Mouse (Mus musculus) hematopoietic stem cell, adult 5-6 weeks (primary cell): ENCODE measurements at regions not wholly inside any gene's neighbourhood (a gene's known extent, or its start where the extent isn't known, plus 50 kb on each side); places are given as distances from the start of the nearest gene placed in this dataset.
"Not testable (repeated sequence)": the region's sequence is repeated elsewhere in the genome, so short reads cannot be mapped to it uniquely, and the experiment has no call there.

Experiments used
- ATAC-seq, 2 experiments: fragments of 125-278 bp in 1 of 2; replicated peaks in 1 of 2; 2 replicates each; pipeline ENCODE4 v1.8.0; 2016 to 2017; ENCODE audit warnings: inconsistent platforms in 2 of 2, mild to moderate bottlenecking in 2 of 2, moderate number of reproducible peaks in 2 of 2, low read depth in 1 of 2, moderate TSS enrichment in 1 of 2; ENCODE audit not compliant: low FRiP score in 2 of 2, poor library complexity in 2 of 2, severe bottlenecking in 2 of 2, insufficient read depth in 1 of 2, low TSS enrichment in 1 of 2

GRCm38 (mm10) chr13:99128979-99129378, 55.6 kb upstream of the Zfp366 start:
- ATAC-seq = no peak

GRCm38 (mm10) chr13:99128284-99128691, 56.3 kb upstream of the Zfp366 start:
- ATAC-seq = no peak

- no peak for ATAC-seq
Measured at GRCm38 (mm10) chr13:99127716-99128115, 56.9 kb upstream of the Zfp366 start.

GRCm38 (mm10) chr13:99126971-99127370, 57.7 kb upstream of the Zfp366 start:
- not testable (repeated sequence) for ATAC-seq

- no peak; a peak in 1 of 4 replicates for ATAC-seq
Measured at GRCm38 (mm10) chr13:99126538-99126937, 58.1 kb upstream of the Zfp366 start.

- peak in 1 of 2 experiments; percentile 53; a peak in 2 of 4 replicates for ATAC-seq
Measured at GRCm38 (mm10) chr13:99125946-99126345, 58.7 kb upstream of the Zfp366 start.

- ATAC-seq = no peak
Measured at GRCm38 (mm10) chr13:99124894-99125570, 59.6 kb upstream of the Zfp366 start.

GRCm38 (mm10) chr13:99124141-99124540, 60.5 kb upstream of the Zfp366 start:
- ATAC-seq = no peak

- no peak for ATAC-seq
Measured at GRCm38 (mm10) chr13:99123476-99124140, 61.0 kb upstream of the Zfp366 start.

- not testable (repeated sequence) for ATAC-seq
Measured at GRCm38 (mm10) chr13:99122539-99122938, 62.1 kb upstream of the Zfp366 start.

GRCm38 (mm10) chr13:99121096-99121495, 63.5 kb upstream of the Zfp366 start:
- ATAC-seq = no peak

GRCm38 (mm10) chr13:99119941-99120340, 64.7 kb upstream of the Zfp366 start:
- ATAC-seq = no peak

- ATAC-seq = no peak
Measured at GRCm38 (mm10) chr13:99118901-99119300, 65.7 kb upstream of the Zfp366 start.

GRCm38 (mm10) chr13:99115541-99115940, 69.1 kb upstream of the Zfp366 start:
- ATAC-seq = no peak

GRCm38 (mm10) chr13:99114565-99114964, 70.1 kb upstream of the Zfp366 start:
- ATAC-seq = no peak

GRCm38 (mm10) chr13:99111736-99112386, 72.8 kb upstream of the Zfp366 start:
- ATAC-seq = no peak

GRCm38 (mm10) chr13:99107983-99108382, 76.6 kb upstream of the Zfp366 start:
- no peak for ATAC-seq

GRCm38 (mm10) chr13:99102089-99102681, 82.4 kb upstream of the Zfp366 start:
- peak; percentile 66 to 73; a peak in 3 of 4 replicates for ATAC-seq
